Mouse (Mus musculus) intestine, embryonic 16.5 days (tissue): ENCODE results near the gene Pyroxd2. TPM values are rescaled to one million over a fixed set of nuclear protein-coding genes. Genes with fewer than 3 reads are reported as not detected.
A peak's percentile ranks its signal among the peaks of the same experiment; 100 is the strongest.
"Not testable (repeated sequence)": the region's sequence is repeated elsewhere in the genome, so short reads cannot be mapped to it uniquely, and the experiment has no call there.

Experiments used
- ATAC-seq: fragments of 200-750 bp; cut with Nextera tagmentation; 2 replicates; pipeline ENCODE4 v1.8.0; 2017; ENCODE audit warnings: moderate TSS enrichment, moderate library complexity
- H3K27ac ChIP-seq: fragments of 300-500 bp; sonication (generic); 2 replicates; pipeline ENCODE4 v1.5.1; 2014; ENCODE audit warnings: mild to moderate bottlenecking, low read length
- H3K27me3 ChIP-seq: fragments of 300-500 bp; sonication (generic); replicated peaks from 2 replicates; pipeline ENCODE4 v1.6.1; 2014; ENCODE audit warnings: low read length, control low read depth, mixed read lengths; ENCODE audit not compliant: control insufficient read depth, insufficient read depth
- H3K36me3 ChIP-seq: fragments of 300-500 bp; sonication (generic); 2 replicates; pipeline ENCODE4 v1.6.1; 2014; ENCODE audit warnings: low read length, control low read depth; ENCODE audit not compliant: control insufficient read depth, insufficient read depth
- H3K4me1 ChIP-seq: fragments of 300-500 bp; sonication (generic); 2 replicates; pipeline ENCODE4 v1.6.1; 2014; ENCODE audit warnings: low read length, control low read depth, mixed read lengths; ENCODE audit not compliant: control insufficient read depth, insufficient read depth
- H3K4me2 ChIP-seq: fragments of 300-500 bp; sonication (generic); 2 replicates; pipeline ENCODE4 v1.6.1; 2014; ENCODE audit warnings: low read depth, low read length, control low read depth
- H3K4me3 ChIP-seq: fragments of 300-500 bp; sonication (generic); 2 replicates; pipeline ENCODE4 v1.5.1; 2014; ENCODE audit warnings: mild to moderate bottlenecking, low read length
- H3K9ac ChIP-seq: fragments of 300-500 bp; sonication (generic); 2 replicates; pipeline ENCODE4 v1.6.1; 2014; ENCODE audit warnings: low read depth, low read length
- H3K9me3 ChIP-seq: fragments of 300-500 bp; sonication (generic); 2 replicates; pipeline ENCODE4 v1.6.1; 2016; ENCODE audit warnings: low read length, control low read depth; ENCODE audit not compliant: control insufficient read depth
- WGBS: fragments of 180-500 bp; shearing (Covaris S2); extraction: QIAGEN DNeasy Blood & Tissue Kit; methylation state at CpG from one replicate; pipeline ENCODE4 v1.1.7; 2014; 5-methylcytosine and 5-hydroxymethylcytosine counted together
- polyA plus RNA-seq: library from polyadenylated mRNA; unstranded; fragments of >200 nt; fragmentation: Nextera tagmentation; extraction: Ambion mirVana; gene quantifications from 2 replicates; pipeline ENCODE4 v1.2.1, GENCODE M21; 2015

The Pyroxd2 gene
- polyA plus RNA-seq, 1 experiment from 2014 or later, result 11.0 TPM

DNA sequence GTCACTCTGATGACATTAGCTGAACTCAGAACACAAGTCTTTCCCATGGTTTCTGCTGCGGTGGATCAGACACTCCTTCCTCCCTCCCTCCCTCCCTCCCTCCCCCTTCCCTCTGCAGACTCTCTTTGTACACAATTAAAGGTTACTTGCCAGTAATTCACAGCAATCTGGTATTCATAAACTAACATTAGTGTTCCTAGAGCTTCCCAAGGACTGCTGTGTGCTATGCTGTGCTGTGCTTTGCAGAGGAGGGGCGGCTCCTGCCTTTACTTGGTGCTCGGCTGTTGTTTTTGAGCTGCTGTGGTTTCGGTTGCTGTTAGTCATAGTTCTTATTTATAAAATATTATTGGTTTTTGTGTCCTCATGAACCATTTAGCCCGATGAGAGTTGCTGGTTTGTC, 34.9 kb downstream of the Pyroxd2 start:
- Histone ChIP-seq H3K27me3 (no peaks in the 10 kb centered on the region), H3K4me2 (no peak overlapping the region), H3K27ac (no peak overlapping the region), H3K4me3 (no peak overlapping the region), H3K36me3 (no peaks in the 10 kb centered on the region), H3K9me3 (no peaks in the 10 kb centered on the region), H3K9ac (no peak overlapping the region), H3K4me1 (peaks cover 21% of the 10 kb centered on the region)
- 58% methylated on average over 5 of the region's 5 CpGs for WGBS
- ATAC-seq, result no peak

DNA sequence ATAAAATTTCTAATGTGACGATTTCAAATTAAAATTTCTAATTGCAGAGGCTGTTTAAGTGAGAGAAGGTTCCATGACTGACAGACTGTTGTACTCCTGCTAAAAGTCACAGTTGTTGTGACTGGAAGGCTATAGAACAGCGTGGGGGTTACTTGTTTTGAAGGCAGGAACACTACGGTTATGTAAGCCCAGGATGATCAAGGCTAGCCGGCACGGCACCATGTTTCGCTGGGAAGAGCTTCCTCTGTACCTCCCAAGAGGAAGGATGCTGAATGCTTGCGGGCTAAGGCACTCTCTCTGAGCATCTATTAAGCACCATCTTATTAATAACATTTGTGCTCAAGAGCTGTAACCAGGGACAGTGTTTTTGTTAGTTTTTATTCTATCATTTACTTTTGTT, 36.1 kb downstream of the Pyroxd2 start:
- Histone ChIP-seq H3K9ac (no peak overlapping the region), H3K4me1 (peaks cover 12% of the 10 kb centered on the region), H3K27me3 (no peaks in the 10 kb centered on the region), H3K36me3 (no peaks in the 10 kb centered on the region), H3K27ac (no peak overlapping the region), H3K4me2 (no peak overlapping the region), H3K9me3 (no peaks in the 10 kb centered on the region), H3K4me3 (no peak overlapping the region)
- WGBS, result 70% methylated on average over 7 of the region's 7 CpGs
- ATAC-seq, result no peak

DNA sequence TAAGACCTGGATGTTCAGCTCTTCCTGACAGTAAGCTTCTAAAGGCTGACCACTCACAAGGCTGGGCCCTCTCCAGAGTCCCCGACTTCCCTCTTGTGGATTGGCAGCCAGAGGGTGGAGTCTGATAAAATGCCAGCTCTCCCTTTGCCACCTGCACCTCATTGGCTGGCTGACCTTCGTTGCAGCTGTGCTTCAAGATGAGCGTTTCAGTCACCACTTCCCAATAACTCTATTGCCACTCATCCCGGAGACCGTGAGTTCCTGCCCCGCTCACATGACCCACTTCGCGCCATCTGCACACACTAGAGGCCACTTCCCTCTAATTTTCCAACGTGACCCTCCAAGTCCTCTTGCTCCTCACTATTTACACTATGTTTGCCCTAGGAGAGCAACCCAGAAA, 38.8 kb downstream of the Pyroxd2 start:
- 80% methylated on average over 9 of the region's 9 CpGs for WGBS
- no peak overlapping the region for H3K9ac ChIP-seq
- no peak overlapping the region for H3K27ac ChIP-seq
- no peaks in the 10 kb centered on the region for H3K9me3 ChIP-seq
- H3K4me3 ChIP-seq, result no peak overlapping the region
- H3K4me1 ChIP-seq, result peaks cover 3% of the 10 kb centered on the region
- H3K27me3 ChIP-seq, result no peaks in the 10 kb centered on the region
- H3K4me2 ChIP-seq, result no peak overlapping the region
- no peaks in the 10 kb centered on the region for H3K36me3 ChIP-seq
- ATAC-seq, result no peak

DNA sequence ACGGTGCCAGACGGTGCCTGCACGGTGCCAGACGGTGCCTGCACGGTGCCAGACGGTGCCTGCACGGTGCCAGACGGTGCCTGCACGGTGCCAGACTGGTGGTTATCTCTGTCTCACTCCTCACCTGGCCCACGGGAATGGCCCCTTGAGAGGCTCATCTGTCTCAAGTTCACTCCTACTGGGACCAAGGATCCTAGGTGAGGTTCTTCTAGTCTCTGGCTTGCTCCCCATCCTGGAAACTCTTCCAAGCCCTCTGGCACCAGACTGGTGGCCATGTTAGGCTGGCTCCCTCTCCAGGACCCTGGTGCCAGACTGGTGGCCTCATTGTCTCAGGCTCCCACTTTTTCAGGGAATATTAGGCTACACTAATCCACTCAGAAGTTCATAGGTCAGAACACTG, 53.1 kb downstream of the Pyroxd2 start:
- Histone ChIP-seq H3K9me3 (no peaks in the 10 kb centered on the region), H3K36me3 (no peaks in the 10 kb centered on the region), H3K4me1 (no peaks in the 10 kb centered on the region), H3K9ac (no peak overlapping the region), H3K27ac (no peak overlapping the region), H3K27me3 (no peaks in the 10 kb centered on the region), H3K4me2 (no peak overlapping the region), H3K4me3 (no peak overlapping the region)
- ATAC-seq, result no peak
- 89% methylated on average over 7 of the region's 10 CpGs for WGBS

DNA sequence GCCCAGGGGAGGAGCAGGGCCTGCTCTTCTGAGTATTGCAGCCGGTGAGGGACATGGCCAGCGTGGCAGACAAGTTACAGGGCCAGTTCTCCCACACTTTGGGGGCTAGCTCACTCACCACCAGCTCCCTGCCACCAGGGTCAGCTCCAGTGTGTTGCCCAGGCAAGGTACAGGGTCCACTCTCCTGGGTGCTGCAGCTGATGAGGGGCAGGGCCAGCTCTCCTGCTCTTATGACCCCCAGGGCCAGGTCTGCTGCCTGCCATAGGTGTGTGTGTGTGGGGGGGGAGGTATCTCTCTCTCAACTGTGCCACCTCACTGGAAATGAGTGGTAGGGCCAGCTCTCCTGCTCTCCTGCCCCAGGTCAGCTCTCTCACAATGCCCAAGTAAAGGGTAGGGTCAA, 54.0 kb downstream of the Pyroxd2 start:
- Histone ChIP-seq H3K9me3 (no peaks in the 10 kb centered on the region), H3K27ac (no peak overlapping the region), H3K27me3 (no peaks in the 10 kb centered on the region), H3K9ac (no peak overlapping the region), H3K36me3 (no peaks in the 10 kb centered on the region), H3K4me2 (no peak overlapping the region), H3K4me1 (no peaks in the 10 kb centered on the region), H3K4me3 (no peak overlapping the region)
- no peak for ATAC-seq
- WGBS, result 66% methylated on average over 2 of the region's 2 CpGs

DNA sequence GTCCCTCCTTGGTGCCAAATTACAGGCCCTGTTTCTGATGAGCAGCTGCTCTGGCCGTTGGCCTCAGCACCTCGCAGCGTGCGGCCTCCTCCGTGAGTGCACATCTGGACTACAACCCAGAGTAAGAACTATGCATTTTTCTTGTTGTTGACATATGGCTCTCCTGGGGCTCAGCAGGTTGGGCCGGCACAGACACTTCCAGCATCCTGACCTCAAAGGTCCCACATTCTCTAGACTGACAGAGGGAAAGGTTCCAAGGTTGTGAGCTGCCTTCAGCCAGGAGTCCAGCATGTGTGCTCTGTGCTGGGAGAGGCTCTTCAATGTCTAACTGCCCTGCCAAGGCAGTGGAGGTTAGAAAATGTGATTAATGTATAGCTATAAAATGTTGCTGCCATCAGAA, 55.2 kb downstream of the Pyroxd2 start:
- H3K9ac ChIP-seq, result no peak overlapping the region
- no peak overlapping the region for H3K4me3 ChIP-seq
- no peak overlapping the region for H3K4me2 ChIP-seq
- ATAC-seq, result no peak
- WGBS, result 36% methylated on average over 6 of the region's 6 CpGs
- H3K9me3 ChIP-seq, result peaks cover 3% of the 10 kb centered on the region; the same call in 1 of the 2 replicates
- H3K36me3 ChIP-seq, result no peaks in the 10 kb centered on the region; the same call in 1 of the 2 replicates
- H3K4me1 ChIP-seq, result no peaks in the 10 kb centered on the region
- H3K27ac ChIP-seq, result no peak overlapping the region
- no peaks in the 10 kb centered on the region for H3K27me3 ChIP-seq

DNA sequence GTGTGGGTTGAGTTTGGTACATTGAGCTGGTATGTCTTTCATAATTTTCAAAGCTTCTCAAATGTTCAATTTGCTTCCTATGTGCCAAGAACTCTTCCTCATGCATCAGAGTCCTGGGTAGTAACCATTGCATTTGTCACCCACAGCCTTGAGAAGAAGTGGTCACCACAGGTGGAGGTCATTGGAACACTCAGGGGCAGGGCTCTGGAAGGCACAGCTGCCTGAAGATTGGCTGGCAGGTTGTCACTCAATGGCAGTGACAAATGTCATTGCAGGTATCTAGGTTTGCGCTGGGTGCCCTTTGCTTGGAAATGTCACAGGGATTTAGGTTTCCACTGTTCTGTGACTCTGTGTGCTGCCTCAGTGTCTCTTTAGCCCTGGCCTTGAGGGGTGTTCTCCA, 62.3 kb downstream of the Pyroxd2 start:
- Histone ChIP-seq H3K4me2 (no peak overlapping the region), H3K9me3 (peaks cover 3% of the 10 kb centered on the region; the same call in 1 of the 2 replicates), H3K9ac (no peak overlapping the region), H3K4me1 (peaks cover 6% of the 10 kb centered on the region), H3K36me3 (no peaks in the 10 kb centered on the region; the same call in 1 of the 2 replicates), H3K27ac (no peak overlapping the region), H3K27me3 (no peaks in the 10 kb centered on the region), H3K4me3 (no peak overlapping the region)
- no peak for ATAC-seq
- 96% methylated on average over 1 of the region's 1 CpGs for WGBS

DNA sequence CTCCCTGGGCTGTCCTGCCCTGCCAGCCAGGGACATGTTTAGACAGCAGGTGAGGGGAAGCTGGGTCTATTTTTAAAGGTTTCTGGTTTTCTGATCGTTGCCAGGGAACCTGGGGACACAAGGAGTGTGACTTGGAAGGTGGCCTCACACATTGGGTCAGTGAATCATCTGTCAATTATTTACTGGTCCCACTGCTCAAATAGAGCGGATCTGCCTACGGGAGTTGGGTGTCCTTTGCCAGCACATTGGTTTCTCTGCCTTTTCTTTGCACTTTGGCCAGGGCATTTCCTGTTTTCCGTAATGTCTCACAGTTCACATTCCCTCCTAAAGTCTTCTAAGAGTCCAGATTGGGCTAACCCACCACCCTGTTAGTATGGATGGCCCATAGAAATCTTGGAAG, 62.8 kb downstream of the Pyroxd2 start:
- WGBS, result 44% methylated on average over 4 of the region's 4 CpGs
- Histone ChIP-seq H3K27ac (no peak overlapping the region), H3K4me2 (no peak overlapping the region), H3K4me3 (no peak overlapping the region), H3K9me3 (peaks cover 3% of the 10 kb centered on the region; the same call in 1 of the 2 replicates), H3K4me1 (peaks cover 6% of the 10 kb centered on the region), H3K27me3 (no peaks in the 10 kb centered on the region), H3K9ac (no peak overlapping the region), H3K36me3 (no peaks in the 10 kb centered on the region; the same call in 1 of the 2 replicates)
- peak; percentile 60 for ATAC-seq

DNA sequence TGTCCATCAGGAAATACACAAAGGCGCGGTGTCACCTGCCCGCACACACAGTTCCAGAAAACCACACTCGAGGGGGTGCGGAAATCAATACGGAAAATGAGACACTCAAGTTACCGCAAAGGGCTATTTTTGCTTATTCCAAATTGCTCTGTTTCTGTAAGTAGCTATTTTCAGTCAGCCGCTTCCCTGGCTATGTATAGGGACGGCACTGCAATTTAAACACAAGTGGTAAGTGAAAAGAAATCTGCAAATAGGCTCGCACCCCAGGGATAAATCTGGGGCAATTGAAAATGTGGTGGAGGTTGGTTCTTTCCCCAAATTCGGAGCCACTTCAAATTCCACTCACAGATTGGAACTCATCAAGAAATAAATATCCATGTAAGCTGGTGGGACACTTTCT, 63.3 kb downstream of the Pyroxd2 start:
- no peak for ATAC-seq

DNA sequence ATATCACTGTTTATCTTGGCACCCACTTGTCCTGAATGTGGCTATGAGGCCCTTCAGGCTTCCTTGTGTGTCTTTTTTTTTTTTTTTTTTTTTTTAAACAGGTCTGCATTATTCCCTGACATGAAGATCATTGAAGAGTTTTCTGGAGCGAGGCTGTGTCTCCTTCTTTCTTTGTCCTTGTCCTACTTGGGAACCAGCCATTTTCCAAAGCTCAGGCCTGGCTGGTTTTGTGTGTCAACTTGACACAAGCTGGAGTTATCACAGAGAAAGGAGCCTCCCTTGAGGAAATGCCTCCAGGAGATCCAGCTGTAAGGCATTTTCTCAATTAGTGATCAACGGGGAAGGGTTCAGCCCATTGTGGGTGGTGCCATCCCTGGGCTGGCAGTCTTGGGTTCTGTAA, 69.8 kb downstream of the Pyroxd2 start:
- H3K36me3 ChIP-seq, H3K4me1 ChIP-seq, ATAC-seq, H3K9ac ChIP-seq, H3K9me3 ChIP-seq, H3K27ac ChIP-seq, H3K4me2 ChIP-seq, H3K4me3 ChIP-seq, H3K27me3 ChIP-seq: not testable (repeated sequence)
- WGBS, result 78% methylated on average over 2 of the region's 2 CpGs

More for the DNA sequence above, 63.3 kb downstream of the Pyroxd2 start:
- WGBS, result 77% methylated on average over 11 of the region's 11 CpGs
- no peaks in the 10 kb centered on the region for H3K27me3 ChIP-seq
- peaks cover 3% of the 10 kb centered on the region; the same call in 1 of the 2 replicates for H3K9me3 ChIP-seq
- H3K27ac ChIP-seq, result no peak overlapping the region
- no peak overlapping the region for H3K4me3 ChIP-seq
- H3K9ac ChIP-seq, result no peak overlapping the region
- H3K4me1 ChIP-seq, result peaks cover 6% of the 10 kb centered on the region
- no peaks in the 10 kb centered on the region; the same call in 1 of the 2 replicates for H3K36me3 ChIP-seq
- no peak overlapping the region for H3K4me2 ChIP-seq
